18 mouse cellular contexts compared by ENCODE assay signal in genomic region chr11:35670746-35671145, GRCm38 (mm10).
DNase-seq lines count a peak whose midpoint lies in the region; TF ChIP-seq lines count a peak whose summit lies in the region.
"Had no signal": no experiment of that assay in that cellular context is flagged by ENCODE, and none has a peak within 500 bp of the region (broad histone marks: within the 10 kb centered on the region; RNA-seq: fewer than 3 reads in every experiment).

No protein-coding gene starts in this region.

- DNase-seq in cerebellum, postnatal 10 days, result peak; percentile 39 to 63
- DNase-seq in cerebellum, adult 8-10 months, result no peak
- no peak for DNase-seq in layer of hippocampus, adult 2 months (ENCODE audit: low spot score in 2 of 2)
- no peak for DNase-seq in layer of hippocampus, adult 8-10 months (ENCODE audit: low spot score in 2 of 2)
- DNase-seq in testis, postnatal 14 days (ENCODE audit: low spot score), result no peak
- DNase-seq in thymus, postnatal 0 days (ENCODE audit: low spot score), result no peak
- DNase-seq: adrenal gland, adult 2 months; adrenal gland, postnatal 25 days; forebrain, postnatal 0 days; gastrocnemius, postnatal 14 days; heart, adult 2 months; heart, postnatal 14 days had no signal

- TF ChIP-seq POLR2A in testis, adult 2 months (IDR thresholded peaks at IDR 0.05; ENCODE audit: control insufficient read depth, low read depth, low read length), result no peak

- no peaks in the 10 kb centered on the region for H3K27me3 ChIP-seq in testis, adult 2 months (ENCODE audit: control insufficient read depth, insufficient read depth, low read length)
- H3K27me3 ChIP-seq: heart, embryonic 15.5 days; Patski had no signal

- H3K4me3 ChIP-seq in layer of hippocampus, adult 2 months, result no peak overlapping the region
- peak overlapping the region; percentile 44 for H3K4me3 ChIP-seq in testis, adult 2 months (ENCODE audit: control insufficient read depth, low read depth, low read length)
- H3K4me3 ChIP-seq: embryonic facial prominence, embryonic 10.5 days; forebrain, embryonic 13.5 days; heart, adult 2 months; heart, embryonic 15.5 days; hindbrain, embryonic 13.5 days had no signal

- H3K27ac ChIP-seq in layer of hippocampus, adult 2 months, result peak overlapping the region; percentile 87
- no peak overlapping the region for H3K27ac ChIP-seq in testis, adult 2 months (ENCODE audit: control insufficient read depth, insufficient read depth, low read depth, low read length)
- H3K27ac ChIP-seq: embryonic facial prominence, embryonic 10.5 days; forebrain, embryonic 13.5 days; heart, adult 2 months; heart, embryonic 15.5 days; hindbrain, embryonic 13.5 days had no signal

- no peaks in the 10 kb centered on the region for H3K4me1 ChIP-seq in testis, adult 2 months (ENCODE audit: control insufficient read depth, insufficient read depth, low read length)
- H3K4me1 ChIP-seq: forebrain, embryonic 13.5 days; heart, embryonic 15.5 days had no signal

- H3K36me3 ChIP-seq in testis, adult 2 months (ENCODE audit: control insufficient read depth, insufficient read depth, low read length), result no peaks in the 10 kb centered on the region
- H3K36me3 ChIP-seq: heart, embryonic 15.5 days had no signal

- TF ChIP-seq CTCF in layer of hippocampus, adult 2 months (conservative IDR thresholded peaks at IDR 0.05), result no peak
- TF ChIP-seq CTCF in testis, adult 2 months (IDR thresholded peaks at IDR 0.05; ENCODE audit: control insufficient read depth, insufficient read depth, insufficient replicate concordance, low read depth, low read length), result no peak

Comparison
In these comparisons a context has a peak if more than half of its experiments do, and no peak if none do; other contexts are left out.
1. DNase-seq: peak in cerebellum, postnatal 10 days (2 of 2); none in cerebellum, adult 8-10 months (single experiment), layer of hippocampus, adult 2 months (0 of 2), layer of hippocampus, adult 8-10 months (0 of 2), testis, postnatal 14 days (single experiment) and thymus, postnatal 0 days (single experiment).